Mouse (Mus musculus) right cerebral cortex, postnatal 10 days (tissue): ENCODE results near the gene Cd244a.

Source experiments
- DNase-seq, 2 experiments: peaks; one replicate each; pipeline ENCODE4 v3.0.0; 2021; ENCODE audit warnings: low spot score in 2 of 2

The Cd244a gene

GRCm38 (mm10) chr1:171558898-171559297 is at the start of gene Cd244a:
Gene Cd244a (plus strand): TSS chr1:171559193.
- DNase-seq = no peak

- DNase-seq = no peak
Observed at GRCm38 (mm10) chr1:171513234-171513633, 45.8 kb upstream of the Cd244a start.

- no peak for DNase-seq
Observed at GRCm38 (mm10) chr1:171513760-171514159, 45.2 kb upstream of the Cd244a start.

GRCm38 (mm10) chr1:171515039-171515438 is 44.0 kb upstream of the Cd244a start:
- no peak for DNase-seq

- DNase-seq = no peak
Observed at GRCm38 (mm10) chr1:171515557-171515956, 43.4 kb upstream of the Cd244a start.

GRCm38 (mm10) chr1:171531367-171531766 is 27.6 kb upstream of the Cd244a start:
- DNase-seq = no peak

GRCm38 (mm10) chr1:171532830-171533229 is 26.2 kb upstream of the Cd244a start:
- DNase-seq = no peak

GRCm38 (mm10) chr1:171534557-171534956 is 24.4 kb upstream of the Cd244a start:
- no peak for DNase-seq

GRCm38 (mm10) chr1:171535194-171535593 is 23.8 kb upstream of the Cd244a start, which contains the start of gene Itln1:
Gene Itln1 (minus strand): TSS chr1:171535294.
- DNase-seq = no peak

- no peak for DNase-seq
Observed at GRCm38 (mm10) chr1:171540694-171541093, 18.3 kb upstream of the Cd244a start.

- DNase-seq = no peak
Observed at GRCm38 (mm10) chr1:171551326-171551725, 7.7 kb upstream of the Cd244a start.

GRCm38 (mm10) chr1:171552230-171552629 is 6.8 kb upstream of the Cd244a start:
- DNase-seq = no peak

- DNase-seq = no peak
Observed at GRCm38 (mm10) chr1:171553359-171554341, 5.3 kb upstream of the Cd244a start.

GRCm38 (mm10) chr1:171556366-171556765 is 2.6 kb upstream of the Cd244a start:
- DNase-seq = no peak

- no peak for DNase-seq
Observed at GRCm38 (mm10) chr1:171558407-171558806, 586 bp upstream of the Cd244a start.

GRCm38 (mm10) chr1:171560262-171560661 is 1.3 kb downstream of the Cd244a start:
- DNase-seq = no peak

GRCm38 (mm10) chr1:171561200-171561599 is 2.2 kb downstream of the Cd244a start:
- DNase-seq = no peak

- DNase-seq = no peak
Observed at GRCm38 (mm10) chr1:171561639-171562225, 2.7 kb downstream of the Cd244a start.

GRCm38 (mm10) chr1:171563042-171563441 is 4.0 kb downstream of the Cd244a start:
- DNase-seq = no peak

GRCm38 (mm10) chr1:171564247-171564646 is 5.3 kb downstream of the Cd244a start:
- no peak for DNase-seq

- no peak for DNase-seq
Observed at GRCm38 (mm10) chr1:171565888-171566287, 6.9 kb downstream of the Cd244a start.

GRCm38 (mm10) chr1:171566777-171567176 is 7.8 kb downstream of the Cd244a start:
- DNase-seq = peak; percentile 29 to 47

- DNase-seq = no peak
Observed at GRCm38 (mm10) chr1:171568436-171568835, 9.4 kb downstream of the Cd244a start.
